Mouse (Mus musculus) G1E (cell line): ENCODE results near the gene Gm20708. TPM values are rescaled to one million over a fixed set of nuclear protein-coding genes. Genes with fewer than 3 reads are reported as not detected.
A peak's percentile ranks its signal among the peaks of the same experiment; 100 is the strongest.

Experiments used
- ATAC-seq: 2 replicates; pipeline ENCODE4 v1.8.0; 2016; ENCODE audit warnings: mild to moderate bottlenecking; ENCODE audit not compliant: insufficient number of reproducible peaks, poor library complexity, low FRiP score, severe bottlenecking; ENCODE audit errors: extremely low read depth
- DNase-seq: peaks from one replicate; pipeline ENCODE4 v3.0.0; 2012; ENCODE audit warnings: low spot score
- H3K27me3 ChIP-seq: 2 replicates; pipeline ENCODE4 v1.6.1; 2012; ENCODE audit warnings: mild to moderate bottlenecking, low read length, inconsistent platforms; ENCODE audit not compliant: insufficient read depth
- H3K36me3 ChIP-seq: replicated peaks from 2 replicates; pipeline ENCODE3; 2012; ENCODE audit warnings: mild to moderate bottlenecking, inconsistent platforms
- H3K4me1 ChIP-seq: 2 replicates; pipeline ENCODE4 v1.6.1; 2012; ENCODE audit warnings: low read depth, low read length, inconsistent platforms, mixed read lengths; ENCODE audit not compliant: insufficient read depth
- H3K4me3 ChIP-seq: 2 replicates; pipeline ENCODE4 v1.5.1; 2012; ENCODE audit warnings: low read depth, mild to moderate bottlenecking, inconsistent platforms, low read length, moderate library complexity, mixed read lengths
- H3K9me3 ChIP-seq: replicated peaks from 2 replicates; pipeline ENCODE4 v1.6.1; 2012; ENCODE audit warnings: inconsistent platforms
- CTCF ChIP-seq: IDR thresholded peaks from 2 replicates; pipeline ENCODE4 v1.5.1; 2012; ENCODE audit warnings: low read depth, low read length, inconsistent platforms, mixed read lengths
- GATA1 ChIP-seq: IDR thresholded peaks from 2 replicates; pipeline ENCODE4 v1.6.1; 2012; ENCODE audit warnings: borderline replicate concordance, low read length, inconsistent platforms, mixed read lengths
- GATA2 ChIP-seq: IDR thresholded peaks from 2 replicates; pipeline ENCODE4 v1.6.1; 2012; ENCODE audit warnings: low read depth, low read length, inconsistent platforms, borderline replicate concordance
- POLR2AphosphoS5 ChIP-seq: IDR thresholded peaks from 2 replicates; pipeline ENCODE4 v1.6.1; 2012; ENCODE audit warnings: low read depth, low read length, inconsistent platforms; ENCODE audit not compliant: insufficient replicate concordance
- TAL1 ChIP-seq: conservative IDR thresholded peaks from 2 replicates; pipeline ENCODE4 v1.6.1; 2012; ENCODE audit warnings: low read depth, low read length, inconsistent platforms, mixed read lengths
- polyA plus RNA-seq: library from polyadenylated mRNA; stranded (reverse); fragments of >175 nt; gene quantifications from 2 replicates; pipeline ENCODE4 v1.2.3, GENCODE M21; 2012
- total RNA-seq, 2 experiments: library from RNA; stranded (forward) in 1 of 2; stranded (reverse) in 1 of 2; fragments of 200-1000 nt in 1 of 2; fragments of >200 nt in 1 of 2; fragmentation: Nextera tagmentation in 1 of 2; gene quantifications; 2 replicates each; pipeline ENCODE4 v1.2.3; 2014 to 2017

Gm20708 gene
- total and polyA plus RNA-seq, 3 experiments, result 0.09 to 8.7 TPM; not detected in 1

GRCm38 (mm10) chr11:117800038-117800437 is 9.4 kb upstream of the Gm20708 start:
- no peak for ATAC-seq
- no peaks in the 10 kb centered on the region for H3K27me3 ChIP-seq
- H3K9me3 ChIP-seq, result no peaks in the 10 kb centered on the region
- TF ChIP-seq CTCF (no peak), TAL1 (no peak), GATA2 (no peak), POLR2AphosphoS5 (no peak), GATA1 (no peak)
- H3K36me3 ChIP-seq, result peaks cover 38% of the 10 kb centered on the region
- no peak for DNase-seq
- no peak overlapping the region for H3K4me3 ChIP-seq
- H3K4me1 ChIP-seq, result peaks cover 69% of the 10 kb centered on the region

GRCm38 (mm10) chr11:117801650-117802049 is 7.8 kb upstream of the Gm20708 start:
- Histone ChIP-seq H3K4me1 (peaks cover 59% of the 10 kb centered on the region), H3K36me3 (peaks cover 53% of the 10 kb centered on the region)

GRCm38 (mm10) chr11:117803166-117803688 is 6.2 kb upstream of the Gm20708 start:
- TF ChIP-seq CTCF (no peak), TAL1 (no peak), GATA2 (no peak), GATA1 (no peak), POLR2AphosphoS5 (no peak)
- ATAC-seq (no peak), DNase-seq (no peak)
- H3K4me3 ChIP-seq, result no peak overlapping the region
- no peaks in the 10 kb centered on the region for H3K9me3 ChIP-seq
- H3K27me3 ChIP-seq, result no peaks in the 10 kb centered on the region
- H3K36me3 ChIP-seq, result peaks cover 64% of the 10 kb centered on the region
- peaks cover 47% of the 10 kb centered on the region for H3K4me1 ChIP-seq

More at GRCm38 (mm10) chr11:117801650-117802049, 7.8 kb upstream of the Gm20708 start:
- no peaks in the 10 kb centered on the region for H3K27me3 ChIP-seq
- ATAC-seq (no peak), DNase-seq (no peak)
- no peaks in the 10 kb centered on the region for H3K9me3 ChIP-seq
- H3K4me3 ChIP-seq, result no peak overlapping the region
- TF ChIP-seq POLR2AphosphoS5 (no peak), GATA1 (no peak), TAL1 (no peak), GATA2 (no peak), CTCF (no peak)

GRCm38 (mm10) chr11:117806781-117807180 is 2.7 kb upstream of the Gm20708 start:
- no peaks in the 10 kb centered on the region for H3K27me3 ChIP-seq
- H3K4me3 ChIP-seq, result no peak overlapping the region
- TF ChIP-seq TAL1 (no peak), POLR2AphosphoS5 (no peak), GATA2 (no peak), GATA1 (no peak), CTCF (no peak)
- DNase-seq (no peak), ATAC-seq (no peak)
- H3K36me3 ChIP-seq, result peaks cover 71% of the 10 kb centered on the region
- H3K4me1 ChIP-seq, result peaks cover 46% of the 10 kb centered on the region
- H3K9me3 ChIP-seq, result no peaks in the 10 kb centered on the region

GRCm38 (mm10) chr11:117810401-117811046 is 1.1 kb downstream of the Gm20708 start:
- 0 out of 2 replicates have a peak, but pooled peaks have one; percentile 31 for TF ChIP-seq CTCF
- TF ChIP-seq GATA2, result no peak
- no peaks in the 10 kb centered on the region for H3K9me3 ChIP-seq
- H3K4me3 ChIP-seq, result peak overlapping the region; percentile 99
- ATAC-seq, result peak; percentile 86
- peaks cover 71% of the 10 kb centered on the region for H3K4me1 ChIP-seq
- H3K27me3 ChIP-seq, result no peaks in the 10 kb centered on the region
- peaks cover 78% of the 10 kb centered on the region for H3K36me3 ChIP-seq
- peak; percentile 81 for DNase-seq

- H3K4me1 ChIP-seq, result peaks cover 88% of the 10 kb centered on the region
- TF ChIP-seq GATA1, result no peak
- TF ChIP-seq GATA2, result no peak
- no peak for TF ChIP-seq CTCF
- no peak for TF ChIP-seq POLR2AphosphoS5
- no peak for TF ChIP-seq TAL1
- H3K9me3 ChIP-seq, result no peaks in the 10 kb centered on the region
- no peaks in the 10 kb centered on the region for H3K27me3 ChIP-seq
- H3K4me3 ChIP-seq, result no peak overlapping the region
- no peak for DNase-seq
- no peak for ATAC-seq
- peaks cover 84% of the 10 kb centered on the region for H3K36me3 ChIP-seq
These were observed 4.4 kb downstream of the Gm20708 start for GRCm38 (mm10) chr11:117813867-117814266.
